Mouse (Mus musculus) intestine, embryonic 15.5 days (tissue): ENCODE data around the gene Stk4. TPM values are rescaled to one million over a fixed set of nuclear protein-coding genes. Genes with fewer than 3 reads are reported as not detected.
"Not testable (repeated sequence)": the region's sequence is repeated elsewhere in the genome, so short reads cannot be mapped to it uniquely, and the experiment has no call there.

Experiments used
- ATAC-seq: fragments of 200-750 bp; cut with Nextera tagmentation; 2 replicates; pipeline ENCODE4 v1.8.0; 2017; ENCODE audit warnings: moderate TSS enrichment, moderate library complexity
- H3K27ac ChIP-seq: fragments of 300-500 bp; sonication (generic); 2 replicates; pipeline ENCODE4 v1.5.1; 2015; ENCODE audit warnings: mild to moderate bottlenecking, inconsistent platforms
- H3K27me3 ChIP-seq: fragments of 300-500 bp; sonication (generic); replicated peaks from 2 replicates; pipeline ENCODE4 v1.6.1; 2015; ENCODE audit warnings: inconsistent platforms
- H3K36me3 ChIP-seq: fragments of 300-500 bp; sonication (generic); 2 replicates; pipeline ENCODE4 v1.6.1; 2015; ENCODE audit warnings: inconsistent platforms
- H3K4me1 ChIP-seq: fragments of 300-500 bp; sonication (generic); replicated peaks from 2 replicates; pipeline ENCODE4 v1.6.1; 2015; ENCODE audit warnings: inconsistent platforms
- H3K4me2 ChIP-seq: fragments of 300-500 bp; sonication (generic); replicated peaks from 2 replicates; pipeline ENCODE4 v1.6.1; 2015; ENCODE audit warnings: mild to moderate bottlenecking, inconsistent platforms
- H3K4me3 ChIP-seq: fragments of 300-500 bp; sonication (generic); replicated peaks from 2 replicates; pipeline ENCODE4 v1.5.1; 2015; ENCODE audit warnings: inconsistent platforms
- H3K9ac ChIP-seq: fragments of 300-500 bp; sonication (generic); 2 replicates; pipeline ENCODE4 v1.6.1; 2015; ENCODE audit warnings: inconsistent platforms
- H3K9me3 ChIP-seq: fragments of 300-500 bp; sonication (generic); 2 replicates; pipeline ENCODE4 v1.6.1; 2016; ENCODE audit warnings: inconsistent platforms
- WGBS: fragments of 180-500 bp; shearing (Covaris S2); methylation state at CpG from one replicate; pipeline ENCODE4 v1.1.7; 2015; 5-methylcytosine and 5-hydroxymethylcytosine counted together
- polyA plus RNA-seq: library from polyadenylated mRNA; unstranded; fragments of >200 nt; fragmentation: Nextera tagmentation; extraction: Ambion mirVana; gene quantifications from 2 replicates; pipeline ENCODE4 v1.2.1, GENCODE M21; 2015

The Stk4 gene
- polyA plus RNA-seq, 1 experiment from 2014 or later, result 19.9 TPM

- WGBS, result 84% methylated on average over 8 of the region's 8 CpGs
- Histone ChIP-seq H3K27me3 (no peaks in the 10 kb centered on the region), H3K4me3 (no peak overlapping the region), H3K27ac (no peak overlapping the region), H3K36me3 (peaks cover 57% of the 10 kb centered on the region), H3K4me1 (no peaks in the 10 kb centered on the region), H3K9ac (no peak overlapping the region), H3K9me3 (no peaks in the 10 kb centered on the region), H3K4me2 (no peak overlapping the region)
- ATAC-seq, result no peak
Measured at GRCm38 (mm10) chr2:164059634-164060235, 10.4 kb upstream of the Stk4 start.

- ATAC-seq, result peak; percentile 97
- under 1% methylated on average over 54 of the region's 55 CpGs for WGBS
Measured at GRCm38 (mm10) chr2:164070765-164071436, 779 bp downstream of the Stk4 start, which contains the start of gene Tomm34. TSS of gene Tomm34 (minus strand) at chr2:164071169.

GRCm38 (mm10) chr2:164071437-164071820, 1.3 kb downstream of the Stk4 start:
- not testable (repeated sequence) for H3K27me3 ChIP-seq, H3K9me3 ChIP-seq, H3K4me3 ChIP-seq, H3K27ac ChIP-seq, H3K36me3 ChIP-seq
- 76% methylated on average over 11 of the region's 11 CpGs for WGBS
- peaks cover 16% of the 10 kb centered on the region; the same call in 1 of the 2 replicates for H3K4me1 ChIP-seq
- 0 out of 2 replicates have a peak overlapping the region, but pooled peaks have one; percentile 94 for H3K9ac ChIP-seq
- peak; percentile 0; the same call in 1 of the 2 replicates for ATAC-seq
- H3K4me2 ChIP-seq, result peak overlapping the region; percentile 89

More at GRCm38 (mm10) chr2:164070765-164071436, 779 bp downstream of the Stk4 start, which contains the start of gene Tomm34:
- peaks cover 7% of the 10 kb centered on the region; the same call in 1 of the 2 replicates for H3K36me3 ChIP-seq
- peak within 1 kb of the TSS; percentile 94 for H3K9ac ChIP-seq
- no peaks in the 10 kb centered on the region for H3K9me3 ChIP-seq
- H3K4me1 ChIP-seq, result peaks cover 16% of the 10 kb centered on the region; the same call in 1 of the 2 replicates
- peak within 1 kb of the TSS; percentile 89 for H3K4me2 ChIP-seq
- peak within 1 kb of the TSS; percentile 99 for H3K4me3 ChIP-seq
- H3K27ac ChIP-seq, result peak within 1 kb of the TSS; percentile 85
- H3K27me3 ChIP-seq, result no peaks in the 10 kb centered on the region

- H3K4me1 ChIP-seq, result peaks cover 16% of the 10 kb centered on the region; the same call in 1 of the 2 replicates
- H3K27ac ChIP-seq, result no peak overlapping the region
- ATAC-seq, result no peak
- no peak overlapping the region for H3K4me2 ChIP-seq
- no peaks in the 10 kb centered on the region for H3K27me3 ChIP-seq
- H3K9ac ChIP-seq, result no peak overlapping the region
- WGBS, result 80% methylated on average over 2 of the region's 2 CpGs
- no peaks in the 10 kb centered on the region for H3K9me3 ChIP-seq
- no peaks in the 10 kb centered on the region for H3K36me3 ChIP-seq
- H3K4me3 ChIP-seq, result no peak overlapping the region
Measured at GRCm38 (mm10) chr2:164072109-164072508, 2.0 kb downstream of the Stk4 start.

GRCm38 (mm10) chr2:164073120-164073519, 3.0 kb downstream of the Stk4 start:
- no peaks in the 10 kb centered on the region for H3K36me3 ChIP-seq
- no peak overlapping the region for H3K4me3 ChIP-seq
- no peak overlapping the region for H3K9ac ChIP-seq
- peaks cover 16% of the 10 kb centered on the region; the same call in 1 of the 2 replicates for H3K4me1 ChIP-seq
- H3K27me3 ChIP-seq, result no peaks in the 10 kb centered on the region
- ATAC-seq, result no peak
- 0 out of 2 replicates have a peak overlapping the region, but pooled peaks have one; percentile 9 for H3K27ac ChIP-seq
- no peak overlapping the region for H3K4me2 ChIP-seq
- 83% methylated on average over 7 of the region's 7 CpGs for WGBS
- H3K9me3 ChIP-seq, result no peaks in the 10 kb centered on the region

GRCm38 (mm10) chr2:164073918-164074578, 3.9 kb downstream of the Stk4 start:
- peak overlapping the region; percentile 82 for H3K4me2 ChIP-seq
- peak overlapping the region; percentile 70 for H3K27ac ChIP-seq
- no peaks in the 10 kb centered on the region for H3K27me3 ChIP-seq
- H3K4me1 ChIP-seq, result peaks cover 13% of the 10 kb centered on the region; the same call in 1 of the 2 replicates
- H3K9ac ChIP-seq, result peak overlapping the region; percentile 81
- H3K36me3 ChIP-seq, result no peaks in the 10 kb centered on the region
- no peaks in the 10 kb centered on the region for H3K9me3 ChIP-seq
- H3K4me3 ChIP-seq, result peak overlapping the region; percentile 95
- WGBS, result under 1% methylated on average over 48 of the region's 48 CpGs
- ATAC-seq, result peak; percentile 88

- Histone ChIP-seq H3K4me3 (peak overlapping the region; percentile 95), H3K9ac (peak overlapping the region; percentile 81; the same call in 1 of the 2 replicates), H3K27ac (no peak overlapping the region), H3K4me2 (peak overlapping the region; percentile 82), H3K9me3 (no peaks in the 10 kb centered on the region), H3K4me1 (peaks cover 7% of the 10 kb centered on the region; the same call in 1 of the 2 replicates), H3K36me3 (peaks cover 2% of the 10 kb centered on the region; the same call in 1 of the 2 replicates), H3K27me3 (no peaks in the 10 kb centered on the region)
- WGBS, result 29% methylated on average over 5 of the region's 5 CpGs
- ATAC-seq, result no peak
Measured at GRCm38 (mm10) chr2:164075088-164075487, 5.0 kb downstream of the Stk4 start.

- Histone ChIP-seq H3K27ac (no peak overlapping the region), H3K36me3 (peaks cover 9% of the 10 kb centered on the region), H3K4me1 (peaks cover 6% of the 10 kb centered on the region; the same call in 1 of the 2 replicates), H3K9ac (no peak overlapping the region), H3K4me3 (no peak overlapping the region), H3K4me2 (no peak overlapping the region), H3K9me3 (no peaks in the 10 kb centered on the region), H3K27me3 (no peaks in the 10 kb centered on the region)
- WGBS, result 89% methylated on average over 8 of the region's 8 CpGs
- no peak for ATAC-seq
Measured at GRCm38 (mm10) chr2:164076874-164077425, 6.8 kb downstream of the Stk4 start.

GRCm38 (mm10) chr2:164077875-164078274, 7.8 kb downstream of the Stk4 start:
- Histone ChIP-seq H3K4me2 (no peak overlapping the region), H3K27ac (no peak overlapping the region), H3K27me3 (no peaks in the 10 kb centered on the region), H3K4me3 (no peak overlapping the region), H3K36me3 (peaks cover 15% of the 10 kb centered on the region), H3K9me3 (no peaks in the 10 kb centered on the region), H3K4me1 (peaks cover 6% of the 10 kb centered on the region; the same call in 1 of the 2 replicates), H3K9ac (no peak overlapping the region)
- no peak for ATAC-seq
- 70% methylated on average over 5 of the region's 5 CpGs for WGBS

GRCm38 (mm10) chr2:164079488-164079887, 9.4 kb downstream of the Stk4 start:
- Histone ChIP-seq H3K4me1 (peaks cover 6% of the 10 kb centered on the region; the same call in 1 of the 2 replicates), H3K4me2 (no peak overlapping the region), H3K4me3 (no peak overlapping the region), H3K9me3 (no peaks in the 10 kb centered on the region), H3K27ac (no peak overlapping the region), H3K36me3 (peaks cover 15% of the 10 kb centered on the region), H3K27me3 (no peaks in the 10 kb centered on the region), H3K9ac (no peak overlapping the region)
- 81% methylated on average over 6 of the region's 6 CpGs for WGBS
- ATAC-seq, result no peak

GRCm38 (mm10) chr2:164081577-164081976, 11.5 kb downstream of the Stk4 start:
- 96% methylated on average over 10 of the region's 10 CpGs for WGBS
- H3K36me3 ChIP-seq, result peaks cover 16% of the 10 kb centered on the region
- H3K4me2 ChIP-seq, result no peak overlapping the region

GRCm38 (mm10) chr2:164082175-164082574, 12.1 kb downstream of the Stk4 start:
- H3K9me3 ChIP-seq, result no peaks in the 10 kb centered on the region
- peaks cover 19% of the 10 kb centered on the region for H3K36me3 ChIP-seq
- WGBS, result 84% methylated on average over 10 of the region's 10 CpGs
- no peaks in the 10 kb centered on the region for H3K4me1 ChIP-seq
- ATAC-seq, result no peak
- no peaks in the 10 kb centered on the region for H3K27me3 ChIP-seq
- H3K4me2 ChIP-seq, result no peak overlapping the region
- H3K9ac ChIP-seq, result no peak overlapping the region
- H3K4me3 ChIP-seq, result no peak overlapping the region
- no peak overlapping the region for H3K27ac ChIP-seq

More at GRCm38 (mm10) chr2:164081577-164081976, 11.5 kb downstream of the Stk4 start:
- Histone ChIP-seq H3K9me3 (no peaks in the 10 kb centered on the region), H3K9ac (no peak overlapping the region), H3K27me3 (no peaks in the 10 kb centered on the region), H3K4me3 (no peak overlapping the region), H3K27ac (no peak overlapping the region), H3K4me1 (no peaks in the 10 kb centered on the region)
- no peak for ATAC-seq
